Mouse (Mus musculus) ovary, adult 2 months (tissue): ENCODE results near the gene Podxl. TPM values are rescaled to one million over a fixed set of nuclear protein-coding genes. Genes with fewer than 3 reads are reported as not detected.

ENCODE experiments used
- polyA plus RNA-seq: library from polyadenylated mRNA; depleted of rRNA; stranded (reverse); fragments of >200 nt; gene quantifications from 2 replicates; pipeline ENCODE4 v1.2.3, GENCODE M21; 2012; rRNA removed

Gene Podxl
- polyA plus RNA-seq, result 47.8 and 59.7 TPM in 2 replicates

DNA sequence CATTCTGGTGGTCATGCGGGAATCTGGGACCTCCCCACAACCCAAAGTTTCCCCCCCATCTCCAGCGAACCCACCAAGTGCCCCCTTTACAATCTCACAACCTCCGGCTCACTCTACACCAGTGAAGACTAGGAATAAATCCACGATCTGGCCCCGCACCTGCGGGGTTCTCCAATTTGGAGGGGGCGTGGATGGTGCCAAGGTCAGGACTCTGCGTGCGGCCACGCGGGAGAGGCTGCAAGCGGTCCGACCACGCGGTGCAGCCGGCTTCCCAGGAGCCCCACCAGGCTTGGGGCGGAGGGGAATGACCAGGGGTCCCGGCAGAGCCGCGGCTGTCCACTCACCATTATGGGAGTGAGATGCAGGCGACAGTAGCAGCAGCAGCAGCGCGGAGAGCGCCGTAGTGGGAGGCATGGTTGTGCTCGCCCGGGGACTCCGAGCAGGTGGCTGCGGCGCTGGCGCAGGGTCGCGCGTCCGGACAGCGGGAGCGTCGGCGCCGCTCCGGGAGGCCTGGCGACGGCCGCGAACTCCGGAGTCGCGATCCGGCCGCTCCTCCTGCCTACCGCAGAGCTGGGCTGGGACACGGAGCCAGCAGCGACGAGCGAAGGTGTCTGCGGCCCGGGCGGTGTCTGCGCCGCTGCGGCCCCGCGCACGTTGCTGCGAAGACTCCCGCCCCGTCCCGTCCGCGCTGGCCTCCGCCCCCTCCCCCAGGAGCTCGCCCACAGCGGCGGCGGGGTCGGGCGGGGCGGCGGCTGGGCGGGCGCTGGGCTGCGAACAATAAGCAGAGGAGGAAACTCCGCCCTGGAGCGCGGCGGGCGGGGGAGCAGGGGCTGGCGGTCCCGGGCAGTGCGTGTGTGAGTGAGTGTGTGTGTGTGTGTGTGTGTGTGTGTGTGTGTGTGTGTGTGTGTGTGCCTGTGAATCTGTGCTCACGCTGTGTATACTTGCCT is at the start of gene Podxl:
Gene Podxl, minus strand, starts transcription at position 747 of the 947 bp plus-strand sequence.

Other genes starting within 250 kb of the Podxl start
- gene Mkln1, start 165.2 kb downstream of the Podxl start, polyA plus RNA-seq, result 12.7 and 14.9 TPM in 2 replicates